Mouse (Mus musculus) urinary bladder, postnatal 36 days (tissue): Measurements from ENCODE around the gene Slc41a1.
"Not testable (repeated sequence)": the region's sequence is repeated elsewhere in the genome, so short reads cannot be mapped to it uniquely, and the experiment has no call there.

Experiments
- DNase-seq, 2 experiments: peaks; one replicate each; pipeline ENCODE4 v3.0.0; 2022; ENCODE audit warnings: low spot score in 2 of 2, mixed read lengths in 1 of 2

Slc41a1 gene

DNA sequence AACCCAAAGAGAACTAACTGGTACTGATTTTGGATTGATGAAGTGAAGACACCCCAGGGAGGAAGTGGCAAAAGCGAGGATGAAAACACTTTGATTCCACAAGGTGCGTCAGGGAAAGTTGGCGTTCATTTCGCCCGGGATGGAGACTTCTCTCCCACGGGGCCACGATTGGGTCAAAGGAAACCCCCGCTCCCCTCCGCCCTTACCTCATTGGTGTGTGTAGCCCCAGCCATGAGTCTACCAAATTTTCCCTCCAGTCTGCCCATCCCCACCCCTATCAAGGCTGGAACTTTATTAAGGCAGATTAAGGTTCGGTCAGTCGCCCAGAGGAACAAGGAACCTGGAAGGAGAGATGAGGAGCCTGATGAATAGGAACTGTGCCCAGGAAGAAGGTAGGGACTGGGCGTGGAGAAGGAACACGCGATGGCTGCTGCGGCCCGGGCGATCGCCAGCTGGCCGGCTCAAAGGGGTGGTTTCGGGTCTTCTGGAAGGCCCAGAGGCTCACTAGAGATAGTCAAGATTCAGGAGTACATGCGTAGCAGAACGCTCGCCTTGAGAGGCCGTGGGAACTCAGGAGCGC, at the start of gene Slc41a1:
TSS of gene Slc41a1 (plus strand) at position 287 of the 580 bp plus-strand sequence.
- DNase-seq: no peak

DNA sequence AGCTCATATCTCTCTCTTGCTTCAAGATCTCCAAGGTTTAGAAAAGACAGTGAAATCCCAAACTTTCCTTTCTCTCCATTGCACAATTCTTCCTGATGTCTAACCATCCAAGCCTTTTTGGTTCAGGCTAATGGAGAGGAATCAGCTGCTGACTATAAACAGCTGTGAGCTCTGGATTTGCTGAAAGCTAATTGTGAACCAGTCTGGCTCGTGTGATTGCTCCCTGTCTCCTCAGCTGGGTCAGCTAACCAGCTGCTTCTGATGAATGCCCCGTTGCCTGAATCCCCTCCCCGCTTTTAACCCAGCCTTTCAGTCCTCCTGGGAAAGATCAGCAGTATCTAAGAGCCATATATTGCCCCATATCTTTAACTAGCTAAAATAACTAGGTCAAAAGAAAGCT, 32.7 kb upstream of the Slc41a1 start:
- DNase-seq: no peak

DNA sequence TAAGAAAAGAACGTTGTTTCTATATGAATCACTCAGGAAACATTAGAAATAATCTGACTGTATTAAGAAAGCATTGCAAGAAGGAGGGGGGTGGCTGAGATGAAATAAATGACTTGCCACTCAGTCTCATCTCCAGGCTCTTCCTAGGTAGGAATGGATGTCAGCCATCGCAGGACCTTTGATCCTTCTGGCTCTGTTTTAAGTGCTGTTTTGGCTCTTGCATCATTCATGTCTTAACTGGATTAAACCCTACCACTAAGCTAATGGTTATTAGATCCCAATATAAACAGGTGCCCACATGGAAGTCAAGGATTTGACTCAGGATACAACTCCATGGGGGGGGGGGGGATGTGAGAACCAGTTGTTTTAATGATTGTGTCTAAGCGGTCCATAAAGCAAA, 32.1 kb upstream of the Slc41a1 start:
- no peak for DNase-seq

DNA sequence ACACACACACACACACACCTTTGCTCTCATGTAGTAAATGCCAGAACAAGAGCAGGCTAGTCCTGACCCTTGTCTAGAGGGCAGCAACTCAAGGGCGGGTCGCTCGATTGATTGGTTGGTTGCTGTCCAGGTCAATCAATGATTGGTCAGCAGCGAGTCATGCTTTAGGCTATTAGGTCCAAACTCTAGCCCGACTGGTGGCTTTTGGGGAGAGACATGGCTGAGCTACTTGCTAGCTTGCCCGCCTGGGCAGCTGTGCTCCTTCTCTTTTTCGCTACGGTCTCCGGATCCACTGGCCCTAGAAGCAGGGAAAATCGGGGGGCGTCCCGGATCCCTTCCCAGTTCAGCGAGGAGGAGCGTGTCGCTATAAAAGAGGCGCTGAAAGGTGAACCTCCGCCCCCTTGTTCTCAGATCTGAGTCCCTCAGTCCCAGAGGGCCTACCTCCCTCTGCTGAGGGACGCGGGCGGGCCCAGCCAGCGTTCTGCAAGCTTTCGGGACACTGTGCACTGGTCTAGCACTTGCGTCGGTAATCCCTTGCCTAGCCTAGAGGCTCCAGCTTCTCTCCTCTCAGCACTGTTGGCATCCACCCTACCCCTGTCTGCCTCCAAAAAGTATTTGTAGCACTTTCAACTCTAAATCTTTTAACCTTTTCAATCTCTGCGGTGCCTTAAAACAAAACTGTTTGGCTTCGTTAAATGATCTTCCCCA, 29.9 kb upstream of the Slc41a1 start, which contains the start of gene Pm20d1:
TSS of gene Pm20d1 (plus strand) at position 180 of the 708 bp plus-strand sequence.
- peak; percentile 69 to 79 for DNase-seq

DNA sequence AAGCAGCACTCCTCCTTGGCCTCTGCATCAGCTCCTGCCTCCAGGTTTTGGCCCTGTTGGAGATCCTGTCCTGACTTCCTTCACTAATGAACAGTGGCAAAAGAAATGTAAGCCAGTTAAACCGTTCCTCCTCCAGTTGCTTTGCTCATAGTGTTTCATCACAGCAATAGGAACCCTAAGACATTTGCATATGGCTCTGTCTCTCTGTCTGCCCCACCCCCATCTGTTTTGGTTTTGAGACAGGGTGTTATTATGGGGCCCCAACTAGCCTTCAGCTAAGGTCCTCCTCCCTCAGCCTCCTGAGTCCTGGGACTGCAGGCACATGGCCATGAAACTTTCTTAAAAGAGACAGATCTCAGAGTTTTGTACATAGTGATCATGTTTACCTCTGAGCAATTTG, 27.3 kb upstream of the Slc41a1 start:
- DNase-seq: no peak

DNA sequence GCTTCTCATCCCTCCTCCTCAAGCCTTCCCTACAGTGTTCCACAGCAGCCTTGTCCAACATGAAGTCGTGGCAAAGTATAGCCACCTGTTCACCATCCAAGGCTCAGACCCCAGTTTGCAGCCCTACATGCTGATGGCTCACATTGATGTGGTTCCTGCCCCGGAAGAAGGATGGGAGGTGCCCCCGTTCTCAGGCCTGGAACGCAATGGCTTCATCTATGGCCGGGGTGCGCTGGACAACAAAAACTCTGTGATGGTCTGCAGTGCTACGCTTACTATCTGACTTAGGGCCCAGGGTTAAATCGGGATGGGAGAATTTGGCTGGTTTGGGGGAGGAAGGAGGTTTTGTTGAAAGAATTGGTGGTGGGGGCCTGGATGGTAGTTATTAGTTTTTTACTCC, 26.2 kb upstream of the Slc41a1 start:
- no peak for DNase-seq

DNA sequence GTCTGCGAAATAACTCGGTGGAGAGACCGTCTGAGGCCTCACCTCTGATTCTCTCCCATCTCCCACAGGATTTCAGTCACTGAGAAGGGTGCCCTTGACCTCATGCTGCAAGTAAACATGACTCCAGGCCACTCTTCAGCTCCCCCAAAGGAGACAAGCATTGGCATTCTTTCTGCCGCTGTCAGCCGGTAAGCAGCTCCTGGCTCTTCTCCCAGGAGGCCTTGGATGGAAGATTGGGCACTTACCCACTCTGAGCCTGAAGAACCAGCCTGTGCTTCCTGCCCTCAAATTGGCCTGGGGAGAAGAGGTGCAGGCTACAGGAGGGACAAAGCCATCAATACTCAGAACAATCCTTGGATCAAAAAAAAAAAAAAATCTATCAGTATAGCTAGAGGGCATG, 24.6 kb upstream of the Slc41a1 start:
- no peak for DNase-seq

DNA sequence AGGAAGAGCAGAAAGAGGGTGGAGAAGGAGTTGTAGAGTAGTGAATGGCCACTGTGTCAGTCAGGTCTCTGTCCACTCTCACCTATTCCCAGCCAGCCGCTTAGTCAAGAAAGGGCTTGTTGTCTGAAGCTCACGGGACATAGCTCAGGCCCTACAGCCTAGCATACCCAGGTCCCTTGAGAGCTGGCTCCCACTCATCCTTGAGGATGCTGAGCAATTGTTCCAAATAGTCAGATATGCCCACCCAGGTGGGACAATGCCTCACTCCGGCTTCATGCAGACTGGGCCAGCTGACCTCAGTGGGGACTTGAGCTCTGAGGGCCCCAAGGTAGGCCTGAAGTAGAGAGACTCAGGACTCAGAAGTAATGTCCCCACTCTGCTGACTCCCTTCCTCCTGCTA, 23.1 kb upstream of the Slc41a1 start:
- no peak for DNase-seq

DNA sequence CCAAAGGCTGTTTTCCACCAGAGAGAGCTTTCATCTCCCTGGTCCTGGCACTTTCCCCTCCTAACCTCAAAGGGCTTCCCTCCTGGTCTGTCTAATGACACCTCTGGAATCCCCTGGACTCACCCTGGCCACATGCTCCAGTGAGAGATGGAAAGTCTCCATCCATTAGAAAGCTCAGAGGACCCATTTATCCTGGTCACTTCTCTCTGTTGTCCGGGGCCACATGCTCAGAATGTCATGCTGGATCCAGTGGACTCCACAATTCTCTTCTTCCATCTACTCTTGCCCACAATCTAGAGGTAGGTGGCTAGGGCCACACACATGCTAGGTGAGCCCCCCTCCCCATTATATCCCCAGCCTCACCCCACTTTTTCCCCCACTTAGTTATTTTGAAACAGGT, 18.3 kb upstream of the Slc41a1 start:
- DNase-seq: no peak

DNA sequence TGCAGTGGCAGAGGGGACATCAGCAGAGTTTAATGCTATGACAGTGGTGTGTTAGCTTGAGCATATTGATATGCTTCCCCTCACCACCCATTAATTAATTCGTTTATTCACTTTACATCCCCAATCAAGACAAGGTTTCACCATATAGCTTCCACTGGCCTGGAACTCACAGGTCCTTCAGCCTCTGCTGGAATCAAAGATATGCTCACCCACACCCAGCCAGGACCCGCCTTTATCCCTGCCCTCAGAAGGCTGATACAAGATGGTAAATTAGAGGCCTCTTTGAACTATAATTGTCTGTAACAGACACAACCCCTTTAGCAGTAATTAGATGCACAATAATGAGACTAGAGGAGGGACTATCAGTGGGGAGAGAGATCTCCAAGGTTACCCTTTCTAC, 17.6 kb upstream of the Slc41a1 start:
- no peak for DNase-seq

DNA sequence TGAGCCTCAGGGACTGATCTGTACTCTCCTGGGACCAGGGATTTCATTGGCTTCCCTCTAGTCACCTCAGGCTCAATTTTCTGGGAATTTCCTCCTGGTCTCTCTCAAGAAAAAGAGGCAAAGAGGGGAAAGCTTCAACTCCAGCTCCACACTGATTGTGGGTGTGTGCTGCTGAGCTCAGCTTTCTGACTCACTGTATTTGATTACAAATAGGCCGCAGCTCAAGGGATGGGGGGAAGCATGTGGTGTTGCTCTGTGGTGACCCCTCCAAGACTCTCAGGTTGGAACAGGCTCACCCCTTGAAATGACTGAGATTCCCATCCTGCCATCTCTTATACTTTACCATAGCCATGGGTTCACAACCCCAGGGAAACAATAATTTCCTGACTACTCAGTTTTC, 15.9 kb upstream of the Slc41a1 start:
- DNase-seq: no peak

DNA sequence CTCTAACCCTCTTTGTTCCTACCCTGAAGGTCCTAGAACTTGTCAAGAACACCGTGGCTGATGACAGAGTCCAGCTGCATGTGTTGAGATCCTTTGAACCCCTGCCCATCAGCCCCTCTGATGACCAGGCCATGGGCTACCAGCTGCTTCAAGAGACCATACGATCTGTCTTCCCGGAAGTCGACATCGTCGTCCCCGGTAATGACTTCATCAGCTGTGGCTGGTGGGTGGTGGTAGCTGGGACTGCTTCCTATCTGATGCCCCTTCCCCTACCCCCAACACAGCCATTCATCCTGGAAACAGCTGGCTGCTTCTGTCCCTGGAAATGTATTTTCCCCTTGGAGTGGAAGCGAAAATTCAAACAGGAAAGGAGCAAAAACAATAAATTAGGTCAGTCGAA, 15.3 kb upstream of the Slc41a1 start:
- DNase-seq: no peak

DNA sequence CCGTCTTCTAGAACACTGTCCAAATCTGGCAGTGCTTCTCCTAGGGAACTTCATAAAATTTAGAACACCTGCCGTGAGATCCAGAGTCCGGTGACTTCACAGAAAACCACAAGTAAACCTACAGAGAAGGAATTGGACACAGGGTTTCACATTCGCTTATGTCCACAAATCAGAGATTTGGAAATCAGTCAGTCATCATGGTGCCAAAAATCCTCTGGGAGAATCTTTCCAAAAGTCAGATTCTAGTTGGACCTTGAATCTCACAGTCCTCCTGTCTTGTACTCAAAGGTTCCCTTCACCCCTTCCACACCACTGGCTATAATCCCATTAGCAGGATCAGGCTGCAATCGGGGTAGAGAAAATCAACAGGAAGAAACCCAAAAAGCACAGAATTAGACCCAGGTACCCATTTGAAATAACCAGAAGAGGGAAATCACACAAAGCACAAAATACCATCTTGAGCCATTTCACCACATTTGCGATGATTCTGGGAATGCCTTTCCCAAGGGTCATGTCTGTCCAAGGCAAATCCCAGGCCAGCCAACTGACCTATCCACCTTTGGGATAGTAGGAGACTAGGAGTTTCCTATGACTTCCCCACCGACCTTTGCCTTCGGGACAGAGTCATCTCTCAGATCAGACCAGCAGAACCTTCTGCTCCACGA, 14.5 kb upstream of the Slc41a1 start:
- no peak for DNase-seq

DNA sequence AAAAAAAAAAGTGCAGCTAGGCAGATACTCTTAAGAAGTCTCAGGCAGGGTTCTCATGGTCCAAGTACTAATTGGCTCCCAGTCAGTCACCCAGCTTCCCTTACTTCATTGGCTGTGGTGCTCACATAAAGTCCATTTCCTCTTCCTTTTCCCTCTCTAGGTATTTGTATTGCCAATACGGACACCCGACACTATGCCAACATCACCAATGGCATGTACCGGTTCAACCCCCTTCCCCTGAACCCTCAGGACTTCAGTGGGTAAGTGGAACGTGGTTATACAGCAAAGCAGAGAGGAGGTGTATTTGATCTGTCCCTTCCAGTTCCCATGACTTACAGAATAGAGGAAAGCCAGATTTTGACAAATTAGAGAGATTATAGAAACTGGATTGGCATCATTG, 13.6 kb upstream of the Slc41a1 start:
- DNase-seq: no peak

DNA sequence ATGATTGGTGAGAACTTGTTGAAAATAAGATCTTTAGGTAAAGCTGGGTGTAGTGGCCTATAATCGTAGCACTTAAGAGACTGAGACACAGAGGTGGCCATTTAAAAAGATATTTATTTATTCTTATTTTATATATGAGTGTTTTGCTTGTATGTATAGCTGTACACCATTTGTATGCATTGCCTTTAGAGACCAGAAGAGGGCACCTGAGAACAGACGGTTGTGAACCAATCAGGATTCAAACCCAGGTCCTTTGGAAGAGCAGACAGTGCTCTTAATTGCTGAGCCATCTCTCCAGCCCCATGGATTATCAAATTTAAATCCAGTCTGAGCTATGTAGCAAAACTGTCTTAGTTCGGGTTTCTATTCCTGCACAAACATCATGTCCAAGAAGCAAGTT, 13.1 kb upstream of the Slc41a1 start:
- no peak for DNase-seq

DNA sequence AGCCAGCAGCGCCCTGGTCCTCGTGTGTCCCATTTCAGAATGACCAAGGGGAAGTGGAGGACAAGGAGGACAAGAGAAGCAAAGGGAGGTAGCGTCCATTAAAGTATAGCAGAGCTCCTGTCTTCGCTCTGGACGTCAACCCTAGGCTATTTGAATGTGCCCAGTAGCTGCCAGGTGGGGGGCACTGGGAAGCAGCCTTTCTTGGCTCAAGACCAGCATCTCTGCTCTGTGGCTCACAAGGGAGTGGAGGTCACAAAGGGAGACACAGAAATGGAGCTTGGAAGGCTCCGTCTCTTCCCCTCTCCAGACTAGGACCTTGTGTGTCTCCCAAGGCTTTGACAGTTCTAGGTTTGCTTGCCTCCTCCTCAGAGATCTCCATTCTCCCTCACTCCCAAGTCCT, 10.4 kb upstream of the Slc41a1 start:
- DNase-seq: no peak

DNA sequence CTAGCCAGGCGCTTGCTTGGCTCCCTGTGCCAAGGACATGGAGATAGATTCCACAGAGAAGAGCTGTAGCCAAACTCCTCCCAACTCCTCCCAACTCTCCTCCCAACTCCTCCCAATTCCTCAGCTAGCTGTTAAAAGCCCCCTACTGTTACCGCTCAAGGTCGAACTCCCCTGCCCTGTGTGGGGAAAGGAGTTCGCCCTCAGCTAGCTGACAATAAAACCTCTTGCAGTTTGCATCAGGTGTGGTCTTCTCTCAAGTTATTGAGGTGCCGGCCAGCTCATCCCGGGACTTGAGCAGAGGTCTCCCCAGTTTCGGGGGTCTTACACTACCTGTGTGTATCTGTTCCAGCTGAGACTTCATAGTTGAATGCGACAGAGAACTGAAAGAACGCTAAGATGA, 6.9 kb upstream of the Slc41a1 start:
- DNase-seq: not testable (repeated sequence)

DNA sequence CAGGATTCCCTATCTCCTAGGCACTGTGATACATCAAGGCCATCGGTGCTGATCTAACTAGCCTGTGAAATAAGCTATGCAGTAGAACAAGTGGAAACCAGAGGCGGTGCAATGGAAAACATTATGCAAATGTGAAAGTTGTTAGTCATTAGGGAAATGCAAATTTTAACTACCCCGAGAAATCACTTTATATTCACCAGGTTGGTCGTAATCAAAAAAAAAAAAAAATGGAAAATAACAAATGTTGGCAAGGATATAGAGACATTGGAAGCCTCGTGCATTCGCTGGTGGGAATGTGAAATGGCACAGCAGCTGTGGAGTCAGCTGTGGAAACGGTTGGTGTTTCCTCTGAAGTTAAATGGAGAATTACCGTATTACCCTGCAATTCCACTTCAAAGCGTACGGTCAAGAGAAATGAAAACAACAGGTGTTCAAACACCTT, 6.4 kb upstream of the Slc41a1 start:
- no peak for DNase-seq

DNA sequence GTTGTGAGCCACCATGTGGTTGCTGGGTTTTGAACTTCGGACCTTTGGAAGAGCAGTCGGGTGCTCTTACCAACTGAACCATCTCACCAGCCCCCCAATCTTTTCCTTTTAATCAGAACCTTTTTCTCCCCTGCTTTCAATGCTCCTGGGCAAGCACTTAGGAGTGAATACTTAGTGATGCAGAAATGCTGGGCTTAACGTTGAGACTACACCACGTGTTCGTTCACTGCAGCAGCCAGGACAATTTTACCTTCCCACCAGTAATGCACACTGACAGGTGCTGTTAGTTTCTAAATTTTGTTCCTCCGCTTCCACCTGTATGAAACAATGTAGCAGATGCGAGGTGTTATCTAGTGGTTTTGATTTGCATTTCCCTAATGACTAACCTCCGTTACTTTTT, 5.0 kb upstream of the Slc41a1 start:
- no peak for DNase-seq

DNA sequence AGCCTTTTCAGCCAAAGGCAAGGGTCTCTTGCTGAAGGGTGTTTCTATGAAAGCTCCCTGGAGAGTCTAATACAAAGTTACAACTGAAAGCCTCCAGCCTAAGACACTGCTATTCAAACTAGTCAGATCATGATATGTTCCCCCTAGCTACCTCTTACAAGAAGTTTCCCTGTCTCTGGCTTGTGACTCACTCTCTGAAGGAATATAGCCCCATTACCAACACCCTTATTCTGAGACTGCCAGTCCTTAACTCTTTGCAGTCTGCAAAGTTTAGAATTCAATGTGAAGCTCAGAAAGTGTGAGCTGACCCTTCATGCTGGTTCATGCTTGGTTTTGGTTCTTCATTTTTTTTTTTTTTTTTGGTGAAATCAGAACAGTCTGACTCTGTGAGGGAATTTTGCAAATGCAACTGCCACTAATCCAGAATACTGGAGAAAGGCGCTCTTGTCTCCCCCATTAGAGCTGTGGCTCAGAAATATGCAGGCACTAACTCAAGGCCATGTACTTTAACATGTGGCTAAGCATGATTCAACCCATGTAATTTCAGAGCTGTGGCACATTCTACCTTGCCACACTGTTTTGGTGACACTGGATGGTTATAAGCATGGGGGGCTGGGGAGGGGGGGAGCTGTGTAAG, 4.3 kb upstream of the Slc41a1 start:
- DNase-seq: no peak

DNA sequence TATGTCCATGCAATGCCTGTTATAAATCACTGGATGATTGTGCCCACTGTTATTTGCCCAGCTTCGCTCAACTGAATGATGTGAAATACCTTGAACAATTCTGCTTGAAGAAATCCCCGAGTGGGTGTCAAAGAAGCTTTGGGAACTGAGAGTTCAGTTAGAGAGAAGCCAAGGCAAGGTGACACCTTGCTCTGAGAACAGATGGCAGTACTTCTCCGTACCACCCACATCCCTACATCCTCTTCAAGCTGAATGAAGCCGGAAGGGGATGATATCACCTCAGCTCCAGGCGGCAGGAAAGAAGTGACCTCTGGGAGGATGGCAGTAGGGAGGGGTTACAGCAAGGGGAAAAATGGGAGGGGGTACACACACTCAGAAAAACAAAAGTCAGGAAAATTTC, 3.7 kb upstream of the Slc41a1 start:
- no peak for DNase-seq

DNA sequence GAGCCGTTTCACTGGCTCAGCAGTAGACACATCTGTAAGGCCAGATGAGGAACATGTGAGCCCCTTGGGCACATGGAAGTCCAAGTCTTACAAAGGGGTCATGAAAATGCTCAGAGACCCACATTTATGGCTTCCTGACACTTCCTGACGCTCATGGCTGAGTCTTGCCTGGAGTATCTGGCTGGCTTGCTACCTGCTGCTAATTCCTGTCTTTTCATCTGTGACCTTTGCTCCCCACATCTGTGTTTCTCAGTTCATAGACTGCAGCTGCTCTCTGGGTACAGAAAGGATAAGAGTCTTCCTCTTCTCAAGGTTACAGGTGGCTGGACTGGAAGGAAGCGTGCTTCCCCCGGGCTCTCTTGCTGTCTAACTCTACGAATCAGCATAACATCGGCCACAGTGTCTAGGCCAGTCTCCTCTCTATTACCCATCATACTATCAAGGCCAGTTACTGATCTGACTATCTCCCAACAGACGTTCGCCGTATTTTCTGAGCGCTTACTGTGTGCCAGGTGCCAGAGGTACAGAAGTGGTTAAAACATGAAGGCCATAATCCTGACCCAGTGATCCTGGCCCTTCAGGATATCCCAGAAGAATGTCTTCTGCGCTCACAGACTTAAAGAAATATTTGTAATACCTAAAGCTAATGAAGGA, 2.6 kb upstream of the Slc41a1 start:
- DNase-seq: no peak
